Mouse (Mus musculus): ENCODE data around the gene Fat2. TPM values are rescaled to one million over a fixed set of nuclear protein-coding genes. Genes with fewer than 3 reads are reported as not detected.

Gene Fat2
- polyA plus RNA-seq, 1 experiment from 2014 or later = not detected

DNA sequence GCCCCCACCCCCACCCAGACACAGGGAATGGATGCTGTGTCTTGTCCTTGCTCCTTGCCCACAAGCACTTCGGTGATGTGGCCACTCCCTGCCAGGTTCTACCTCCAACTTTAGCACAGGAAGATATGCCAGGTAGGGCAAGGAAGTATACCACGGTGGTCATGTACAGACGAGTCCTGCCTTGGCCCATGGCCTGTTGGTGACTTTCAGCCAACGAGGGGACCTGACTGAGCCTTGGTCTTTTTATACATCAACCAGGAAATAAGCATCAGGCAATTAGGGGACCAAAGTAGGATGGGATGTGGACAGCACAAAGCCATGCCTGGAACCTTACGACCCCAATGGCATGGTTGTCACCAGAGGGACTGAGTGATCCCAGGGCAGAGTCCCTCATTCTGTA is 9.3 kb downstream of the Fat2 start:
- H3K9ac ChIP-seq (replicated peaks) = no peak overlapping the region
- H3K36me3 ChIP-seq (replicated peaks; ENCODE audit: insufficient read depth, low read length) = no peaks in the 10 kb centered on the region
- H3K9me3 ChIP-seq (ENCODE audit: low read length) = no peaks in the 10 kb centered on the region
- DNase-seq = no peak
- no peak for ATAC-seq
- no peak overlapping the region for H3K27ac ChIP-seq (ENCODE audit: low read depth)
- no peaks in the 10 kb centered on the region for H3K27me3 ChIP-seq (ENCODE audit: insufficient read depth, low read length)
- no peak overlapping the region for H3K4me3 ChIP-seq (ENCODE audit: low read depth, low read length)
- WGBS (ENCODE audit: insufficient replicate concordance) = 68% methylated on average over 5 of the region's 5 CpGs
- no peaks in the 10 kb centered on the region for H3K4me1 ChIP-seq (ENCODE audit: insufficient read depth)
- TF ChIP-seq CTCF (IDR thresholded peaks at IDR 0.05; ENCODE audit: low read depth) = no peak
- no peak for TF ChIP-seq EP300 (IDR thresholded peaks at IDR 0.05; ENCODE audit: low read depth)
- no peak overlapping the region for H3K4me2 ChIP-seq (ENCODE audit: low read depth, low read length)

DNA sequence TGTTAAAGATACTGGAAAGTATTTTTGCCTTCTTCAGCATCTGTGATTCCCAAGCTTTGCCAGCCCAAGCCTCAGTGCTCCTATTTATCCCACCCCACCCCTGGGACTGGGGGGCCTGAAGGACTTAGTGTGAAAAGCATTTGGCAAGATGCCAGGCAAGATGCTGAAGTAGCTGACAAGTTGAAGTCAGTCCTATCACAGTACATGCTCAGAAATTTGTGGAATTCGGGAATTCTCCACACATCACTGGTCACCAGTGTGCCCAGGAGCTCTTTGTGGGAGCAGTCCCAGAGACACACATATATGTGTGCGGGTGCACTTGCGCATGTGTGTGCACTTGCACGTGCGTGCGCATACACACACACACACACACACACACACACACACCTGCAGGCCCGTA is 10.2 kb downstream of the Fat2 start:
- H3K4me3 ChIP-seq (ENCODE audit: low read depth, low read length) = no peak overlapping the region
- H3K4me2 ChIP-seq (ENCODE audit: low read depth, low read length) = no peak overlapping the region
- H3K36me3 ChIP-seq (replicated peaks; ENCODE audit: insufficient read depth, low read length) = no peaks in the 10 kb centered on the region
- ATAC-seq (no peak), DNase-seq (no peak)
- H3K4me1 ChIP-seq (ENCODE audit: insufficient read depth) = no peaks in the 10 kb centered on the region
- H3K27me3 ChIP-seq (ENCODE audit: insufficient read depth, low read length) = no peaks in the 10 kb centered on the region
- TF ChIP-seq EP300 (IDR thresholded peaks at IDR 0.05; ENCODE audit: low read depth) = no peak
- no peak for TF ChIP-seq CTCF (IDR thresholded peaks at IDR 0.05; ENCODE audit: low read depth)
- 83% methylated on average over 7 of the region's 7 CpGs for WGBS (ENCODE audit: insufficient replicate concordance)
- H3K27ac ChIP-seq (ENCODE audit: low read depth) = no peak overlapping the region
- H3K9me3 ChIP-seq (ENCODE audit: low read length) = no peaks in the 10 kb centered on the region
- H3K9ac ChIP-seq (replicated peaks) = no peak overlapping the region

DNA sequence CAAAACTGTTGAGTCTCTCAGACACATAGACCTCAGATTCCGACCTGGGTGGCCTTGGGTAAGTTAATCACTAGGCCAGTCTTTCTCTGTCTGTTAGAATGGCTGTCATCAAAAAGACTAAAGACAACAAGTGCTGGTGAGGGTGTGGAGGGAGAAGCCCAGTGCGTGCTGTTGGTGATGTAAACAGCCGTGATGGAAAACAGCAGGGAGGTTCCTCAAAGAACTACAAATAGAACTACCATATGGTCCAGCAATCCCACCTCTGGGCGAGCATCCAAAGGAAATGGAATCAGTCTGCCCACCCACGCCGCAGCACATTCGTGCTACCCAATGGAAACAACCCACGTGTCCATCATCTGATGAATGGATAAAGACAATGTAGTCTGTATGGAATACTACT is 12.5 kb downstream of the Fat2 start:
- H3K9me3 ChIP-seq (ENCODE audit: low read length) = no peaks in the 10 kb centered on the region
- H3K36me3 ChIP-seq (replicated peaks; ENCODE audit: insufficient read depth, low read length) = no peaks in the 10 kb centered on the region
- no peak for TF ChIP-seq CTCF (IDR thresholded peaks at IDR 0.05; ENCODE audit: low read depth)
- no peak for TF ChIP-seq EP300 (IDR thresholded peaks at IDR 0.05; ENCODE audit: low read depth)
- no peak for DNase-seq
- 72% methylated on average over 8 of the region's 8 CpGs for WGBS (ENCODE audit: insufficient replicate concordance)
- ATAC-seq = no peak
- no peak overlapping the region for H3K4me2 ChIP-seq (ENCODE audit: low read depth, low read length)
- H3K4me3 ChIP-seq (ENCODE audit: low read depth, low read length) = no peak overlapping the region
- no peaks in the 10 kb centered on the region for H3K4me1 ChIP-seq (ENCODE audit: insufficient read depth)
- H3K9ac ChIP-seq (replicated peaks) = no peak overlapping the region
- H3K27me3 ChIP-seq (ENCODE audit: insufficient read depth, low read length) = no peaks in the 10 kb centered on the region
- no peak overlapping the region for H3K27ac ChIP-seq (ENCODE audit: low read depth)

- DNase-seq (no peak), ATAC-seq (no peak)
- Histone ChIP-seq H3K4me1 (ENCODE audit: insufficient read depth) (no peaks in the 10 kb centered on the region), H3K4me3 (ENCODE audit: low read depth, low read length) (no peak overlapping the region), H3K27ac (ENCODE audit: low read depth) (no peak overlapping the region), H3K9ac (replicated peaks) (no peak overlapping the region), H3K9me3 (ENCODE audit: low read length) (no peaks in the 10 kb centered on the region), H3K4me2 (ENCODE audit: low read depth, low read length) (no peak overlapping the region), H3K27me3 (ENCODE audit: insufficient read depth, low read length) (no peaks in the 10 kb centered on the region), H3K36me3 (replicated peaks; ENCODE audit: insufficient read depth, low read length) (no peaks in the 10 kb centered on the region)
- WGBS (ENCODE audit: insufficient replicate concordance) = 57% methylated on average over 2 of the region's 2 CpGs
- TF ChIP-seq CTCF (IDR thresholded peaks at IDR 0.05; ENCODE audit: low read depth) = no peak
- no peak for TF ChIP-seq EP300 (IDR thresholded peaks at IDR 0.05; ENCODE audit: low read depth)
These were observed 15.4 kb downstream of the Fat2 start for GRCm38 (mm10) chr11:55320990-55321389.

- WGBS (ENCODE audit: insufficient replicate concordance) = 67% methylated on average over 6 of the region's 6 CpGs
- H3K9me3 ChIP-seq (ENCODE audit: low read length) = no peaks in the 10 kb centered on the region
- H3K4me3 ChIP-seq (ENCODE audit: low read depth, low read length) = no peak overlapping the region
- H3K36me3 ChIP-seq (replicated peaks; ENCODE audit: insufficient read depth, low read length) = no peaks in the 10 kb centered on the region
- DNase-seq = no peak
- ATAC-seq = no peak
- H3K9ac ChIP-seq (replicated peaks) = no peak overlapping the region
- H3K27me3 ChIP-seq (ENCODE audit: insufficient read depth, low read length) = no peaks in the 10 kb centered on the region
- no peak for TF ChIP-seq EP300 (IDR thresholded peaks at IDR 0.05; ENCODE audit: low read depth)
- no peak for TF ChIP-seq CTCF (IDR thresholded peaks at IDR 0.05; ENCODE audit: low read depth)
- H3K4me2 ChIP-seq (ENCODE audit: low read depth, low read length) = no peak overlapping the region
- H3K27ac ChIP-seq (ENCODE audit: low read depth) = no peak overlapping the region
- no peaks in the 10 kb centered on the region for H3K4me1 ChIP-seq (ENCODE audit: insufficient read depth)
These were observed 20.4 kb downstream of the Fat2 start for GRCm38 (mm10) chr11:55315966-55316365.

DNA sequence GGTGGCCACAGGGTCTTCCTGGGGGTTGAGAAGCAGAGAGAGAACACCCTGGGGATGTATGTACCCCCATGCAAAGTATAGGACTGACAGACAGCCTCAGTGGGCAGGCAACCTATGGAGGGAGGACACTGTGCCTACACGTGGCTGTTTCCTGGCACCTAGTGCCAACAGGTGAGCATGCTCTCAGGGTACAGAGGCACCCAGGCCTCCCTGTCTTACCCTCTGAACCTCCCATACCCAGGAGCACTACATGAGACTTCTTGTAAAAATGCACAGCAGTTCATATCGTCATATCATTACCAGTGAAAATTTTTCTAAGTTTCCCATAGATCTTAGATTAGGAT is 21.7 kb downstream of the Fat2 start:
- H3K4me2 ChIP-seq (ENCODE audit: low read depth, low read length) = no peak overlapping the region

More for the DNA sequence above, 21.7 kb downstream of the Fat2 start:
- DNase-seq (no peak), ATAC-seq (no peak)
- TF ChIP-seq CTCF (IDR thresholded peaks at IDR 0.05; ENCODE audit: low read depth) = no peak
- TF ChIP-seq EP300 (IDR thresholded peaks at IDR 0.05; ENCODE audit: low read depth) = no peak
- no peaks in the 10 kb centered on the region for H3K4me1 ChIP-seq (ENCODE audit: insufficient read depth)
- H3K36me3 ChIP-seq (replicated peaks; ENCODE audit: insufficient read depth, low read length) = no peaks in the 10 kb centered on the region
- WGBS (ENCODE audit: insufficient replicate concordance) = 43% methylated on average over 2 of the region's 2 CpGs
- no peaks in the 10 kb centered on the region for H3K9me3 ChIP-seq (ENCODE audit: low read length)
- no peak overlapping the region for H3K9ac ChIP-seq (replicated peaks)
- no peak overlapping the region for H3K4me3 ChIP-seq (ENCODE audit: low read depth, low read length)
- H3K27ac ChIP-seq (ENCODE audit: low read depth) = no peak overlapping the region
- H3K27me3 ChIP-seq (ENCODE audit: insufficient read depth, low read length) = no peaks in the 10 kb centered on the region

All from liver, postnatal 0 days (tissue).